Mouse (Mus musculus): ENCODE results near the gene Ubqln5.

GRCm38 (mm10) chr7:104179074-104179473 lies 49.4 kb upstream of the Ubqln5 start:
- no peak for TF ChIP-seq CTCF (IDR thresholded peaks at IDR 0.05; ENCODE audit: low read depth)
- TF ChIP-seq EP300 (optimal IDR thresholded peaks at IDR 0.05), result no peak

Measured in stomach, postnatal 0 days (tissue).